Mouse (Mus musculus) embryonic facial prominence, embryonic 11.5 days (tissue): ENCODE measurements around the gene Ccnt2. TPM values are rescaled to one million over a fixed set of nuclear protein-coding genes. Genes with fewer than 3 reads are reported as not detected.
A peak's percentile ranks its signal among the peaks of the same experiment; 100 is the strongest.
"Not testable (repeated sequence)": the region's sequence is repeated elsewhere in the genome, so short reads cannot be mapped to it uniquely, and the experiment has no call there.

Source experiments
- ATAC-seq: fragments of 200-750 bp; cut with Nextera tagmentation; replicated peaks from 2 replicates; pipeline ENCODE4 v1.8.0; 2017; ENCODE audit warnings: low read depth; ENCODE audit not compliant: insufficient number of reproducible peaks, low FRiP score, low TSS enrichment
- DNase-seq: peaks from one replicate; pipeline ENCODE4 v3.0.0-alpha.2; 2015; ENCODE audit warnings: low spot score
- H3K27ac ChIP-seq: fragments of 300-500 bp; sonication (generic); replicated peaks from 2 replicates; pipeline ENCODE4 v1.5.1; 2014; ENCODE audit warnings: mild to moderate bottlenecking, low read depth, low read length, control low read depth
- H3K27me3 ChIP-seq: fragments of 300-500 bp; sonication (generic); 2 replicates; pipeline ENCODE4 v1.6.1; 2014; ENCODE audit warnings: mild to moderate bottlenecking, low read length, moderate library complexity, mixed read lengths; ENCODE audit not compliant: control insufficient read depth, insufficient read depth
- H3K36me3 ChIP-seq: fragments of 300-500 bp; sonication (generic); replicated peaks from 2 replicates; pipeline ENCODE4 v1.6.1; 2014; ENCODE audit warnings: low read depth, mild to moderate bottlenecking, low read length, moderate library complexity, mixed read lengths; ENCODE audit not compliant: control insufficient read depth, insufficient read depth
- H3K4me1 ChIP-seq: fragments of 300-500 bp; sonication (generic); 2 replicates; pipeline ENCODE4 v1.6.1; 2014; ENCODE audit warnings: low read length, mixed read lengths; ENCODE audit not compliant: control insufficient read depth, insufficient read depth
- H3K4me2 ChIP-seq: fragments of 300-500 bp; sonication (generic); 2 replicates; pipeline ENCODE4 v1.6.1; 2014; ENCODE audit warnings: low read depth, mild to moderate bottlenecking, control low read depth, low read length, moderate library complexity
- H3K4me3 ChIP-seq: fragments of 300-500 bp; sonication (generic); 2 replicates; pipeline ENCODE4 v1.5.1; 2014; ENCODE audit warnings: low read depth, low read length, control low read depth
- H3K9ac ChIP-seq: fragments of 300-500 bp; sonication (generic); replicated peaks from 2 replicates; pipeline ENCODE4 v1.6.1; 2014; ENCODE audit warnings: mild to moderate bottlenecking, control low read depth, low read length
- H3K9me3 ChIP-seq: fragments of 300-500 bp; sonication (generic); replicated peaks from 2 replicates; pipeline ENCODE4 v1.6.1; 2016; ENCODE audit warnings: mild to moderate bottlenecking, low read length, inconsistent platforms, mixed read lengths; ENCODE audit not compliant: control insufficient read depth
- WGBS: fragments of 180-500 bp; shearing (Covaris S2); extraction: QIAGEN DNeasy Blood & Tissue Kit; methylation state at CpG from one replicate; pipeline ENCODE4 v1.1.7; 2014; 5-methylcytosine and 5-hydroxymethylcytosine counted together
- polyA plus RNA-seq: library from polyadenylated mRNA; unstranded; fragments of >200 nt; fragmentation: Nextera tagmentation; extraction: Ambion mirVana; gene quantifications from 2 replicates; pipeline ENCODE4 v1.2.1, GENCODE M21; 2014

Gene Ccnt2
- polyA plus RNA-seq, 1 experiment from 2014 or later = 76.2 TPM

- Histone ChIP-seq H3K27ac (no peak overlapping the region), H3K4me3 (no peak overlapping the region), H3K4me1 (no peaks in the 10 kb centered on the region), H3K9ac (no peak overlapping the region), H3K27me3 (no peaks in the 10 kb centered on the region), H3K36me3 (no peaks in the 10 kb centered on the region), H3K4me2 (no peak overlapping the region), H3K9me3 (no peaks in the 10 kb centered on the region)
- ATAC-seq (no peak), DNase-seq (no peak)
- WGBS = 63% methylated on average over 5 of the region's 5 CpGs
These were observed 17.4 kb upstream of the Ccnt2 start for GRCm38 (mm10) chr1:127756331-127757163.

GRCm38 (mm10) chr1:127757164-127757545 lies 16.8 kb upstream of the Ccnt2 start:
- not testable (repeated sequence) for H3K4me3 ChIP-seq, ATAC-seq, DNase-seq, H3K36me3 ChIP-seq, H3K27me3 ChIP-seq, H3K4me1 ChIP-seq, H3K4me2 ChIP-seq, H3K9me3 ChIP-seq, H3K9ac ChIP-seq, H3K27ac ChIP-seq
- 95% methylated on average over 3 of the region's 3 CpGs for WGBS

GRCm38 (mm10) chr1:127765468-127765867 lies 8.5 kb upstream of the Ccnt2 start:
- whole genome bisulfite sequencing = 65% methylated on average over 2 of the region's 2 CpGs
- Histone ChIP-seq H3K27me3 (no peaks in the 10 kb centered on the region), H3K4me1 (no peaks in the 10 kb centered on the region), H3K9me3 (no peaks in the 10 kb centered on the region), H3K4me3 (no peak overlapping the region), H3K9ac (no peak overlapping the region), H3K27ac (no peak overlapping the region), H3K36me3 (no peaks in the 10 kb centered on the region), H3K4me2 (no peak overlapping the region)
- DNase-seq (peak; percentile 54), ATAC-seq (no peak)

GRCm38 (mm10) chr1:127766741-127767140 lies 7.2 kb upstream of the Ccnt2 start:
- no peaks in the 10 kb centered on the region for H3K9me3 ChIP-seq
- no peak overlapping the region for H3K9ac ChIP-seq
- H3K36me3 ChIP-seq = no peaks in the 10 kb centered on the region
- no peaks in the 10 kb centered on the region for H3K27me3 ChIP-seq
- H3K27ac ChIP-seq = no peak overlapping the region
- 88% methylated on average over 2 of the region's 2 CpGs for WGBS
- no peak overlapping the region for H3K4me2 ChIP-seq
- no peaks in the 10 kb centered on the region for H3K4me1 ChIP-seq
- ATAC-seq (no peak), DNase-seq (no peak)
- H3K4me3 ChIP-seq = no peak overlapping the region

GRCm38 (mm10) chr1:127773198-127773802 lies 664 bp upstream of the Ccnt2 start:
- DNase-seq = no peak
- no peaks in the 10 kb centered on the region for H3K9me3 ChIP-seq
- no peaks in the 10 kb centered on the region for H3K4me1 ChIP-seq
- H3K27me3 ChIP-seq = no peaks in the 10 kb centered on the region
- peak; percentile 27; the same call in 1 of the 2 replicates for ATAC-seq
- peak overlapping the region; percentile 75 for H3K4me2 ChIP-seq
- peak overlapping the region; percentile 35; the same call in 1 of the 2 replicates for H3K27ac ChIP-seq
- peak overlapping the region; percentile 68 for H3K4me3 ChIP-seq
- H3K36me3 ChIP-seq = no peaks in the 10 kb centered on the region
- H3K9ac ChIP-seq = peak overlapping the region; percentile 77
- WGBS = 2% methylated on average over 14 of the region's 14 CpGs

GRCm38 (mm10) chr1:127774501-127774880 lies 527 bp downstream of the Ccnt2 start:
- Histone ChIP-seq H3K27ac (peak overlapping the region; percentile 87), H3K9me3 (no peaks in the 10 kb centered on the region), H3K4me3 (peak overlapping the region; percentile 68), H3K36me3 (no peaks in the 10 kb centered on the region), H3K4me1 (no peaks in the 10 kb centered on the region), H3K9ac (peak overlapping the region; percentile 90), H3K27me3 (no peaks in the 10 kb centered on the region), H3K4me2 (peak overlapping the region; percentile 60)
- ATAC-seq (peak; percentile 41), DNase-seq (no peak)
- WGBS = under 1% methylated on average over 31 of the region's 31 CpGs

- Histone ChIP-seq H3K9ac (peak overlapping the region; percentile 52), H3K4me3 (peak overlapping the region; percentile 68), H3K9me3 (no peaks in the 10 kb centered on the region), H3K27me3 (no peaks in the 10 kb centered on the region), H3K27ac (no peak overlapping the region), H3K36me3 (no peaks in the 10 kb centered on the region), H3K4me1 (no peaks in the 10 kb centered on the region), H3K4me2 (peak overlapping the region; percentile 60)
- no peak for ATAC-seq
- 11% methylated on average over 10 of the region's 10 CpGs for WGBS
- DNase-seq = no peak
These were observed 1.3 kb downstream of the Ccnt2 start for GRCm38 (mm10) chr1:127775206-127775720.

GRCm38 (mm10) chr1:127776246-127776645 lies 2.3 kb downstream of the Ccnt2 start:
- 63% methylated on average over 6 of the region's 6 CpGs for WGBS
- Histone ChIP-seq H3K36me3 (no peaks in the 10 kb centered on the region), H3K4me3 (no peak overlapping the region), H3K9ac (no peak overlapping the region; the same call in 1 of the 2 replicates), H3K4me2 (0 out of 2 replicates have a peak overlapping the region, but pooled peaks have one; percentile 4), H3K27me3 (no peaks in the 10 kb centered on the region), H3K4me1 (no peaks in the 10 kb centered on the region), H3K27ac (no peak overlapping the region), H3K9me3 (no peaks in the 10 kb centered on the region)
- ATAC-seq (no peak), DNase-seq (no peak)
